Mouse (Mus musculus): Measurements from ENCODE around the gene Pgbd1. TPM values are rescaled to one million over a fixed set of nuclear protein-coding genes. Genes with fewer than 3 reads are reported as not detected.
A peak's percentile ranks its signal among the peaks of the same experiment; 100 is the strongest.

The Pgbd1 gene
- polyA plus RNA-seq, 1 experiment from 2014 or later = 5.1 TPM

GRCm38 (mm10) chr13:21377773-21378172, 63.1 kb downstream of the Pgbd1 start:
- Histone ChIP-seq H3K4me2 (no peak overlapping the region), H3K4me3 (no peak overlapping the region), H3K27me3 (replicated peaks) (no peaks in the 10 kb centered on the region), H3K4me1 (no peaks in the 10 kb centered on the region), H3K27ac (no peak overlapping the region), H3K36me3 (replicated peaks) (no peaks in the 10 kb centered on the region), H3K9ac (no peak overlapping the region), H3K9me3 (no peaks in the 10 kb centered on the region)
- 88% methylated on average over 2 of the region's 2 CpGs for WGBS
- no peak for ATAC-seq (replicated peaks)

GRCm38 (mm10) chr13:21372700-21373099, 68.2 kb downstream of the Pgbd1 start:
- Histone ChIP-seq H3K27me3 (replicated peaks) (no peaks in the 10 kb centered on the region), H3K9ac (no peak overlapping the region), H3K4me3 (no peak overlapping the region), H3K4me2 (no peak overlapping the region), H3K9me3 (no peaks in the 10 kb centered on the region), H3K27ac (no peak overlapping the region), H3K4me1 (no peaks in the 10 kb centered on the region), H3K36me3 (replicated peaks) (peaks cover 31% of the 10 kb centered on the region)
- ATAC-seq (replicated peaks) = no peak
- WGBS = 92% methylated on average over 2 of the region's 2 CpGs

MicroRNAs within 50 kb of the gene (microRNA counts, 519-probe panel; counts per million panel counts)
- 3,261 counts per million, percentile 75 among the panel's probes with 10 or more counts for microRNA mmu-miR-1896

Small RNAs within 50 kb of the gene (microRNA-seq; reads per million reads assigned to microRNA genes)
- gene Mir1896 (not detected), gene Mir6942 (not detected)

Other genes starting within 250 kb of the Pgbd1 start
- gene Gpx5, start 148.3 kb downstream of the Pgbd1 start, polyA plus RNA-seq (2015; fragmentation: Nextera tagmentation; extraction: Ambion mirVana) = not detected in 2 replicates
- gene Gpx6, start 128.9 kb downstream of the Pgbd1 start, polyA plus RNA-seq (2015; fragmentation: Nextera tagmentation; extraction: Ambion mirVana) = not detected in 2 replicates
- not detected in 2 replicates for gene Olfr1367, start 94.1 kb downstream of the Pgbd1 start, polyA plus RNA-seq (2015; fragmentation: Nextera tagmentation; extraction: Ambion mirVana)
- 12.2 and 13.0 TPM in 2 replicates for gene Zscan12, start 78.2 kb downstream of the Pgbd1 start, polyA plus RNA-seq (2015; fragmentation: Nextera tagmentation; extraction: Ambion mirVana)
- gene Zkscan3, start 38.3 kb downstream of the Pgbd1 start, polyA plus RNA-seq (2015; fragmentation: Nextera tagmentation; extraction: Ambion mirVana) = 71.4 and 75.9 TPM in 2 replicates
- 21.9 and 26.3 TPM in 2 replicates for gene Zscan26, start 12.7 kb upstream of the Pgbd1 start, polyA plus RNA-seq (2015; fragmentation: Nextera tagmentation; extraction: Ambion mirVana)
- gene Nkapl, start 27.5 kb upstream of the Pgbd1 start, polyA plus RNA-seq (2015; fragmentation: Nextera tagmentation; extraction: Ambion mirVana) = 2.9 and 4.9 TPM in 2 replicates
- gene Zkscan4, start 37.8 kb upstream of the Pgbd1 start, polyA plus RNA-seq (2015; fragmentation: Nextera tagmentation; extraction: Ambion mirVana) = 11.5 and 12.6 TPM in 2 replicates
- not detected in 2 replicates for gene Gm10065, start 38.4 kb upstream of the Pgbd1 start, polyA plus RNA-seq (2015; fragmentation: Nextera tagmentation; extraction: Ambion mirVana)
- 0.32 and 0.40 TPM in 2 replicates for gene AK157302, start 54.2 kb upstream of the Pgbd1 start, polyA plus RNA-seq (2015; fragmentation: Nextera tagmentation; extraction: Ambion mirVana)
- 8.5 and 9.5 TPM in 2 replicates for gene Gm11273, start 60.4 kb upstream of the Pgbd1 start, polyA plus RNA-seq (2015; fragmentation: Nextera tagmentation; extraction: Ambion mirVana)
- 5.0 and 5.3 TPM in 2 replicates for gene Zkscan8, start 90.1 kb upstream of the Pgbd1 start, polyA plus RNA-seq (2015; fragmentation: Nextera tagmentation; extraction: Ambion mirVana)
- gene Olfr1366, start 101.8 kb upstream of the Pgbd1 start, polyA plus RNA-seq (2015; fragmentation: Nextera tagmentation; extraction: Ambion mirVana) = 0.09 and 0.22 TPM in 2 replicates
- gene Olfr1535, start 118.8 kb upstream of the Pgbd1 start, polyA plus RNA-seq (2015; fragmentation: Nextera tagmentation; extraction: Ambion mirVana) = 0.05 TPM in 1 of 2 replicates, not detected in the other
- not detected in 2 replicates for gene Olfr1364, start 140.7 kb upstream of the Pgbd1 start, polyA plus RNA-seq (2015; fragmentation: Nextera tagmentation; extraction: Ambion mirVana)
- gene Olfr1362, start 173.0 kb upstream of the Pgbd1 start, polyA plus RNA-seq (2015; fragmentation: Nextera tagmentation; extraction: Ambion mirVana) = not detected in 2 replicates
- gene Olfr11, start 201.5 kb upstream of the Pgbd1 start, polyA plus RNA-seq (2015; fragmentation: Nextera tagmentation; extraction: Ambion mirVana) = 0.06 and 0.08 TPM in 2 replicates
- not detected in 2 replicates for gene Olfr1361, start 222.3 kb upstream of the Pgbd1 start, polyA plus RNA-seq (2015; fragmentation: Nextera tagmentation; extraction: Ambion mirVana)
- not detected in 2 replicates for gene Olfr1360, start 236.3 kb upstream of the Pgbd1 start, polyA plus RNA-seq (2015; fragmentation: Nextera tagmentation; extraction: Ambion mirVana)

Data from midbrain, embryonic 15.5 days (tissue).